Mouse (Mus musculus) gonadal fat pad, adult 2 months (tissue): ENCODE measurements at regions not wholly inside any gene's neighbourhood (a gene's known extent, or its start where the extent isn't known, plus 50 kb on each side); places are given as distances from the start of the nearest gene placed in this dataset.

ENCODE experiments used
- DNase-seq: peaks from one replicate; pipeline ENCODE4 v3.0.0-alpha.2; 2012; ENCODE audit warnings: low read depth

GRCm38 (mm10) chr10:66433490-66433889 is 662.4 kb upstream of the Jmjd1c start:
- DNase-seq, result no peak

- no peak for DNase-seq
These were observed 625.2 kb upstream of the Jmjd1c start for GRCm38 (mm10) chr10:66470684-66471083.

DNA sequence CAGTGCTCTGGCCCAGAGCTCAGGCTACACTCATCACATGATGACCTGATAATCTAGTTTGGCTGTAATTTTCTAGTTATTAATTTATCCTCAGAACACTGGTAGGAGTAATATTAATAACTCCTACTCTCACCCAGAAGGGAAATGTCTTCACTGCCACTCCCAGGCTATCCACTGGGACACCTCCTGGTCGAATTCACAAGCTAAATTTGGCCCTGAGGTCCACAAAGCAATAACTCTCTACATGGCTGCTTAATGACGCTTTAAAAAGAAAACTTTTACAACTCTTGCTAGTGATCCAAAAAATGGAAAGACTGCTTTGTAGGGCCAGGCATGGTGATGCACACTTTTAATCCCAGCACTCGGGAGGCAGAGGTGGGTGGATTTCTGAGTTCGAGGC is 623.9 kb upstream of the Jmjd1c start:
- DNase-seq, result no peak

GRCm38 (mm10) chr10:66475187-66475735 is 620.7 kb upstream of the Jmjd1c start:
- no peak for DNase-seq

GRCm38 (mm10) chr10:66490871-66491270 is 605.1 kb upstream of the Jmjd1c start:
- no peak for DNase-seq

DNA sequence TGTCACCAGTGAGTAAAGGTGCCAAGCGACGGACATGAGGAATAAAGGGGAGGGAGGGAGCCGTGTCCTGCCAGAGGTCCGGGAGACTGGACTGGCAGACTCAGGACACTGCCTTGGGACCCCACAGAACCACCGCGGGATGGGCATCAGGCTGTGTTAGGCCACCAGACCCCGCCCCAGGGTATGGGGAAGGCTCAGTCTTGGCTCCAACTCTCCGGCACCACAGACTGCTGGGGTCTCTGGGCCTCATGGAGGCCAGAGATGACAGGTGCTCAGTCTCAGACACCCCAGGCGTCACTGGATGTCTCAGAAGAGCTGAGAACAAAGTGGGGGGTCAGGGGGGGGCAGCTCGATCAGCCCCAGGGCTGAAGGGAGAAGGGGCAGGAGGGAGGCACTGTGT is 604.1 kb upstream of the Jmjd1c start:
- no peak for DNase-seq

- DNase-seq, result no peak
These were observed 556.1 kb upstream of the Jmjd1c start for GRCm38 (mm10) chr10:66539846-66540245.

DNA sequence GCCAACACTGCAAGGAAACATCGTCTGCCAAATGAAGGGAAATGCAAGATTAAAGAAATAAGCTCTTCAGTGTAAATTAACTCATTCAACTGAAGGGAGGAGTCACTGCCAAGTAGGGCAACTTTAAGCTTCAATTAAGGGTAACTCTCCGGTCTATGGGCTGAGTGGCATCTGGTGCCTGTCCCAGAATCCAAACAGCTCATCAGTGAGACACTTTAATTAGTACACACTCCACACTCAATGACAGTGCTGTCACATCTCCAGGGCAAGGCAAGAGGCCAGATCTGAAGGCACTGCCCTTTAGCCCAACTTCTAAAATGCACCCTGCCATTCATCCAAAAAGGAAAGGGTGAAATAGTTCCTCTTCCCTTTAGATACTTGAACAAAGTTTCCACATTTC is 549.3 kb upstream of the Jmjd1c start:
- DNase-seq, result no peak

- no peak for DNase-seq
These were observed 548.3 kb upstream of the Jmjd1c start for GRCm38 (mm10) chr10:66547660-66548059.

- no peak for DNase-seq
These were observed 547.9 kb upstream of the Jmjd1c start for GRCm38 (mm10) chr10:66548073-66548472.

GRCm38 (mm10) chr10:66552919-66553318 is 543.0 kb upstream of the Jmjd1c start:
- DNase-seq, result no peak

DNA sequence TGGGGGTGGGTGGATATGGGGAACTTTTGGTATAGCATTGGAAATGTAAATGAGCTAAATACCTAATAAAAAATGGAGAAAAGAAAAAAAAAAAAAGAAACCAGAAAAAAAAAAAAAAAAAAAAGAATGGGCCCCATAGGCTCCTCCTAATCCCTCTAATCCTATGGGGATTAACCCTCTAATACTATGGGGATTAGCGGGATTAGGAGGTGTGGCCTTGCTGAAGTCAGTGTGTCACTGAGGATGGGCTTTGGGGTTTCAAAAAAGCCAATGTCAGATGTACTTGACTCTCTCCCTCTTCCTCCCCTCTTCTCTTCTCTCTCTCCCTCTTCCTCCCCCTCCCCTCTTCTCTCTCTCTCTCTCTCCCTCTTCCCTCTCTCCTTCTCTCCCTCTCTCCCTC is 541.7 kb upstream of the Jmjd1c start:
- no peak for DNase-seq

DNA sequence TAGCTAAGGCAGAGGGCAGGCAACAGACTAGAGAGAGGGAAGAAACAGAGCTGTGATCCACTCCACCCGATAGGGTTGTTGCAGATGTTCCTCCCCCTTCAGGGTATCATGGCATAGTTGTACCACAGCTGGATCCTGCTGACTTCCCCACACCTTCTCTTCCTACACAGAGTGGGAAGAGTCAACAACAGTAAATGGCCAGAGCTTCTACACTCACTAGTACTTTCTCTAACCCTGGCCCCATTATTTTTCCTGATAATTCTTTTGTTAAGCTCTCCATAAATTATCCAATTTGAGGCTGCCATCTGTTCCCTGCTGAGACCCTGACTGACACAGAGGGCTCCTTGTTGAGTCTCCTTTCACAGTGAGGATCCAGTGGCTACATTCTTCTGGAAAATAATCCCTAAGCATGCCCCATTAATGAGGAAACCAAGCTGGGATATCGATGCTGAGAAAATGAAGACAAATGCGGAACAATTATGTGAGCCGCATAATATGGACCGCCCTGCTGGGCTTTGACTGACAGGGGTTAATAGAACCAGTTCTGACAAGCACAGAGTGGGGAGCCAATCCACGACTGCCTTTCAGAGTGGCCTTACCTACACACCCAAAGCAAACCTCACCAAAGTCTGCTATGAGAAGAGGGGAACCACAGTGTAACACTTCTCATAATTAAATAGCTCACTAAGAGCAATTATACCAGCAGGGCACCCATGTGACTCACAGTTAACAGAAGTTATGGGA is 537.7 kb upstream of the Jmjd1c start:
- DNase-seq, result no peak

DNA sequence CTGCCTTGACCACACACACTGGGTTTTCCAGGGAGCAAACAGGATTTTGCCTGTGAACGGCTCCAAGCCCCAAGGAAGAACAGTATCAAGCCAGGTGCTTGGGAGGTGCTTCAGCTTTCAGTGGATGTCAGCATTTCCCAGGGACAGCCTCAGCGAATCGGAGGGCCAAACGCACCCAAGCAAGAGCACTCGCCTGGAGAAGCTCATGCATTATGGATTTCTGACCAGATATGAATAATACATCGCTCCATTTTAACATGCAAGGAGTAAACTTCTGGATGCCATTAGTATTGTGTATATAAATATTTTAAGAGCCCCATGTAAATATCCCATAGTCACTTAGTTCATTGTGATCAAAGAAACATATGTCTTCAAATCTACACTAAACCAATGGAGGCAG is 530.6 kb upstream of the Jmjd1c start:
- DNase-seq, result no peak

- no peak for DNase-seq
These were observed 520.9 kb upstream of the Jmjd1c start for GRCm38 (mm10) chr10:66574846-66575535.

- no peak for DNase-seq
These were observed 502.9 kb upstream of the Jmjd1c start for GRCm38 (mm10) chr10:66593001-66593400.

DNA sequence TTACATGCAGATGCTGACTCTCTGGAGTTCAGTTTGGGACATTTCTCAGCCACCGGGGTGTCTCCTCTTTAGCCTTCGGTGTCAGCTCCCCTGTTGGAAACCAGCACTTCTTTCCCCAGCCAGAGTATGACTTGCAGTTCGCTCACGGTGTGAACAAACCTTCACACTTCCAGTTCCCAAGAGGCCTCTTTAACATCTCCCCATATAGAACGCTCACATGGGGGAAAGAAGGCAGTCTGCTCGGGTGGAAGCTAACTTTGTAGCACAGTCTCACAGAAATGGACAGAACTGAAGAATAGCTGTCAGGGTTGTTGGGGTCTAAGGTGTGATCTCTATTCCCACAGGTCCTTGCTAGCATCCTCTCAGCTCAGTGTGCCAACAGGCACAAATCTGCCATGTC is 502.4 kb upstream of the Jmjd1c start:
- DNase-seq, result no peak

- DNase-seq, result no peak
These were observed 498.0 kb upstream of the Jmjd1c start for GRCm38 (mm10) chr10:66597952-66598351.

GRCm38 (mm10) chr10:66607141-66607540 is 488.8 kb upstream of the Jmjd1c start:
- DNase-seq, result no peak

DNA sequence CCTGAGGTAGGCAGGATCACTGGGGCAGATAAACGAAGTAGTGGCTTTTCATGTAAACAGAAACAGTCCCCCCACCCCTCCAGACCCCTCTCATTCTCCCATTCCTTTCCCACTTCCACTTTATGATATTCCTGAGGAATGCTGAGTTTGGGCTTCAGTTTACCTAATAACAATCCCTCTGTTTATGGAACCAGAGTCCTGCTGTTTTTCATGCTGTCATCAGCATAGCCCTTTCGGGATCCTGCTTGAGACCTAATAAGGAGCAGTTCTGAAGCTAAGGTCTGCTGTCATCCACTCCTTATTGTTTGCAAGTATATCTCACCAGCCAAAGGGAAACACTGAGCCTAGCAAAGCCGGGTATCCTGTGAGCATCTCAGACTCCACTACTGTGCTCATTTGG is 479.6 kb upstream of the Jmjd1c start:
- DNase-seq, result no peak

- no peak for DNase-seq
These were observed 464.9 kb upstream of the Jmjd1c start for GRCm38 (mm10) chr10:66630996-66631395.

- no peak for DNase-seq
These were observed 454.8 kb upstream of the Jmjd1c start for GRCm38 (mm10) chr10:66640890-66641847.
